Mouse (Mus musculus): ENCODE measurements around the gene Mamstr. TPM values are rescaled to one million over a fixed set of nuclear protein-coding genes. Genes with fewer than 3 reads are reported as not detected.
"Not testable (repeated sequence)": the region's sequence is repeated elsewhere in the genome, so short reads cannot be mapped to it uniquely, and the experiment has no call there.

Mamstr gene
- polyA plus RNA-seq, 1 experiment from 2014 or later = 7.2 TPM

GRCm38 (mm10) chr7:45654424-45655047 lies 14.8 kb downstream of the Mamstr start:
- Histone ChIP-seq H3K4me3 (ENCODE audit: low read depth, low read length) (no peak overlapping the region), H3K27ac (ENCODE audit: low read length) (no peak overlapping the region), H3K9ac (replicated peaks; ENCODE audit: low read depth, low read length) (no peak overlapping the region), H3K9me3 (ENCODE audit: control insufficient read depth, low read depth, low read length) (peaks cover 5% of the 10 kb centered on the region; the same call in 1 of the 2 replicates), H3K36me3 (ENCODE audit: control insufficient read depth, insufficient read depth, low read length) (no peaks in the 10 kb centered on the region), H3K4me2 (replicated peaks; ENCODE audit: low read depth, low read length) (peak overlapping the region; percentile 22), H3K27me3 (ENCODE audit: control insufficient read depth, insufficient read depth, low read length) (no peaks in the 10 kb centered on the region), H3K4me1 (ENCODE audit: control insufficient read depth, insufficient read depth, low read length) (no peaks in the 10 kb centered on the region)
- 32% methylated on average over 17 of the region's 17 CpGs for WGBS
- peak; percentile 47; the same call in 1 of the 2 replicates for ATAC-seq (ENCODE audit: insufficient number of reproducible peaks, insufficient read depth, low FRiP score, low read depth)

- no peak overlapping the region for H3K4me2 ChIP-seq (replicated peaks; ENCODE audit: low read depth, low read length)
- H3K9me3 ChIP-seq (ENCODE audit: control insufficient read depth, low read depth, low read length) = peaks cover 5% of the 10 kb centered on the region; the same call in 1 of the 2 replicates
- no peaks in the 10 kb centered on the region for H3K27me3 ChIP-seq (ENCODE audit: control insufficient read depth, insufficient read depth, low read length)
- H3K4me1 ChIP-seq (ENCODE audit: control insufficient read depth, insufficient read depth, low read length) = peaks cover 10% of the 10 kb centered on the region; the same call in 1 of the 2 replicates
- H3K4me3 ChIP-seq (ENCODE audit: low read depth, low read length) = no peak overlapping the region
- H3K27ac ChIP-seq (ENCODE audit: low read length) = no peak overlapping the region
- ATAC-seq (ENCODE audit: insufficient number of reproducible peaks, insufficient read depth, low FRiP score, low read depth) = no peak
- WGBS = 77% methylated on average over 11 of the region's 11 CpGs
- no peaks in the 10 kb centered on the region for H3K36me3 ChIP-seq (ENCODE audit: control insufficient read depth, insufficient read depth, low read length)
- no peak overlapping the region for H3K9ac ChIP-seq (replicated peaks; ENCODE audit: low read depth, low read length)
Observed at GRCm38 (mm10) chr7:45660746-45661478, 21.1 kb downstream of the Mamstr start.

- ATAC-seq (ENCODE audit: insufficient number of reproducible peaks, insufficient read depth, low FRiP score, low read depth); H3K4me3 ChIP-seq (ENCODE audit: low read depth, low read length); H3K9ac ChIP-seq (replicated peaks; ENCODE audit: low read depth, low read length); H3K27ac ChIP-seq (ENCODE audit: low read length); H3K27me3 ChIP-seq (ENCODE audit: control insufficient read depth, insufficient read depth, low read length); H3K4me1 ChIP-seq (ENCODE audit: control insufficient read depth, insufficient read depth, low read length); H3K9me3 ChIP-seq (ENCODE audit: control insufficient read depth, low read depth, low read length); H3K4me2 ChIP-seq (replicated peaks; ENCODE audit: low read depth, low read length); H3K36me3 ChIP-seq (ENCODE audit: control insufficient read depth, insufficient read depth, low read length): not testable (repeated sequence)
- 92% methylated on average over 5 of the region's 6 CpGs for WGBS
Observed at GRCm38 (mm10) chr7:45661702-45662101, 21.9 kb downstream of the Mamstr start.

GRCm38 (mm10) chr7:45665303-45666138 lies 25.7 kb downstream of the Mamstr start:
- Histone ChIP-seq H3K4me2 (replicated peaks; ENCODE audit: low read depth, low read length) (peak overlapping the region; percentile 14; the same call in 1 of the 2 replicates), H3K36me3 (ENCODE audit: control insufficient read depth, insufficient read depth, low read length) (no peaks in the 10 kb centered on the region), H3K4me3 (ENCODE audit: low read depth, low read length) (no peak overlapping the region), H3K9me3 (ENCODE audit: control insufficient read depth, low read depth, low read length) (no peaks in the 10 kb centered on the region), H3K9ac (replicated peaks; ENCODE audit: low read depth, low read length) (no peak overlapping the region), H3K27me3 (ENCODE audit: control insufficient read depth, insufficient read depth, low read length) (no peaks in the 10 kb centered on the region), H3K4me1 (ENCODE audit: control insufficient read depth, insufficient read depth, low read length) (peaks cover 18% of the 10 kb centered on the region; the same call in 1 of the 2 replicates), H3K27ac (ENCODE audit: low read length) (no peak overlapping the region)
- peak; percentile 37; the same call in 1 of the 2 replicates for ATAC-seq (ENCODE audit: insufficient number of reproducible peaks, insufficient read depth, low FRiP score, low read depth)
- WGBS = 50% methylated on average over 13 of the region's 13 CpGs

GRCm38 (mm10) chr7:45666161-45666560 lies 26.4 kb downstream of the Mamstr start, which contains the start of gene Fut2:
Fut2 (minus strand) TSS chr7:45666394.
- peak within 1 kb of the TSS; percentile 14; the same call in 1 of the 2 replicates for H3K4me2 ChIP-seq (replicated peaks; ENCODE audit: low read depth, low read length)
- no peak within 1 kb of the TSS for H3K27ac ChIP-seq (ENCODE audit: low read length)
- no peak within 1 kb of the TSS for H3K9ac ChIP-seq (replicated peaks; ENCODE audit: low read depth, low read length)
- 73% methylated on average over 7 of the region's 7 CpGs for WGBS
- no peaks in the 10 kb centered on the region for H3K27me3 ChIP-seq (ENCODE audit: control insufficient read depth, insufficient read depth, low read length)
- H3K4me3 ChIP-seq (ENCODE audit: low read depth, low read length) = no peak within 1 kb of the TSS
- H3K9me3 ChIP-seq (ENCODE audit: control insufficient read depth, low read depth, low read length) = no peaks in the 10 kb centered on the region
- 0 out of 2 replicates have a peak, but pooled peaks have one; percentile 21 for ATAC-seq (ENCODE audit: insufficient number of reproducible peaks, insufficient read depth, low FRiP score, low read depth)
- H3K4me1 ChIP-seq (ENCODE audit: control insufficient read depth, insufficient read depth, low read length) = peaks cover 18% of the 10 kb centered on the region; the same call in 1 of the 2 replicates
- no peaks in the 10 kb centered on the region for H3K36me3 ChIP-seq (ENCODE audit: control insufficient read depth, insufficient read depth, low read length)

- H3K4me1 ChIP-seq (ENCODE audit: control insufficient read depth, insufficient read depth, low read length) = peaks cover 18% of the 10 kb centered on the region; the same call in 1 of the 2 replicates
- H3K27ac ChIP-seq (ENCODE audit: low read length) = no peak overlapping the region
- no peak overlapping the region for H3K4me3 ChIP-seq (ENCODE audit: low read depth, low read length)
- WGBS = 76% methylated on average over 14 of the region's 14 CpGs
- no peak overlapping the region for H3K4me2 ChIP-seq (replicated peaks; ENCODE audit: low read depth, low read length)
- H3K9me3 ChIP-seq (ENCODE audit: control insufficient read depth, low read depth, low read length) = no peaks in the 10 kb centered on the region
- H3K36me3 ChIP-seq (ENCODE audit: control insufficient read depth, insufficient read depth, low read length) = no peaks in the 10 kb centered on the region
- ATAC-seq (ENCODE audit: insufficient number of reproducible peaks, insufficient read depth, low FRiP score, low read depth) = no peak
- H3K27me3 ChIP-seq (ENCODE audit: control insufficient read depth, insufficient read depth, low read length) = no peaks in the 10 kb centered on the region
- no peak overlapping the region for H3K9ac ChIP-seq (replicated peaks; ENCODE audit: low read depth, low read length)
Observed at GRCm38 (mm10) chr7:45667761-45668160, 28.0 kb downstream of the Mamstr start.

GRCm38 (mm10) chr7:45668921-45669320 lies 29.1 kb downstream of the Mamstr start:
- Histone ChIP-seq H3K4me2 (replicated peaks; ENCODE audit: low read depth, low read length) (no peak overlapping the region), H3K4me3 (ENCODE audit: low read depth, low read length) (no peak overlapping the region), H3K27me3 (ENCODE audit: control insufficient read depth, insufficient read depth, low read length) (no peaks in the 10 kb centered on the region), H3K9me3 (ENCODE audit: control insufficient read depth, low read depth, low read length) (no peaks in the 10 kb centered on the region), H3K4me1 (ENCODE audit: control insufficient read depth, insufficient read depth, low read length) (peaks cover 18% of the 10 kb centered on the region; the same call in 1 of the 2 replicates), H3K36me3 (ENCODE audit: control insufficient read depth, insufficient read depth, low read length) (no peaks in the 10 kb centered on the region), H3K27ac (ENCODE audit: low read length) (no peak overlapping the region), H3K9ac (replicated peaks; ENCODE audit: low read depth, low read length) (no peak overlapping the region)
- ATAC-seq (ENCODE audit: insufficient number of reproducible peaks, insufficient read depth, low FRiP score, low read depth) = no peak
- whole genome bisulfite sequencing = 94% methylated on average over 9 of the region's 9 CpGs
